Mouse (Mus musculus) right cerebral cortex, postnatal 10 days (tissue): ENCODE results near the gene 4933411K16Rik.

Source experiments
- DNase-seq, 2 experiments: peaks; one replicate each; pipeline ENCODE4 v3.0.0; 2021; ENCODE audit warnings: low spot score in 2 of 2

The 4933411K16Rik gene

GRCm38 (mm10) chr19:42035456-42036248 lies 16.4 kb upstream of the 4933411K16Rik start, which contains the start of gene Ankrd2:
Gene Ankrd2, plus strand, starts transcription at chr19:42036000.
- DNase-seq: peak; percentile 85 to 86

GRCm38 (mm10) chr19:42036357-42036756 lies 15.7 kb upstream of the 4933411K16Rik start:
- DNase-seq: no peak

GRCm38 (mm10) chr19:42037167-42037702 lies 14.8 kb upstream of the 4933411K16Rik start:
- no peak for DNase-seq

GRCm38 (mm10) chr19:42038310-42038709 lies 13.7 kb upstream of the 4933411K16Rik start:
- no peak for DNase-seq

- no peak for DNase-seq
Observed at GRCm38 (mm10) chr19:42043988-42044387, 8.1 kb upstream of the 4933411K16Rik start.

- peak; percentile 78 to 81 for DNase-seq
Observed at GRCm38 (mm10) chr19:42045269-42046102, 6.6 kb upstream of the 4933411K16Rik start, which contains the start of gene Hoga1. Gene Hoga1, plus strand, starts transcription at chr19:42045610.

- no peak for DNase-seq
Observed at GRCm38 (mm10) chr19:42050251-42050650, 1.8 kb upstream of the 4933411K16Rik start.

GRCm38 (mm10) chr19:42051351-42051750 lies 697 bp upstream of the 4933411K16Rik start:
- no peak for DNase-seq

GRCm38 (mm10) chr19:42054255-42054654 lies 2.2 kb downstream of the 4933411K16Rik start:
- no peak for DNase-seq

- DNase-seq: no peak
Observed at GRCm38 (mm10) chr19:42055881-42056280, 3.8 kb downstream of the 4933411K16Rik start.

- no peak for DNase-seq
Observed at GRCm38 (mm10) chr19:42056719-42057409, 4.8 kb downstream of the 4933411K16Rik start.

- no peak for DNase-seq
Observed at GRCm38 (mm10) chr19:42058426-42058825, 6.4 kb downstream of the 4933411K16Rik start.

- no peak for DNase-seq
Observed at GRCm38 (mm10) chr19:42061443-42061842, 9.4 kb downstream of the 4933411K16Rik start.

GRCm38 (mm10) chr19:42068441-42069240 lies 16.6 kb downstream of the 4933411K16Rik start:
- DNase-seq: no peak

- no peak for DNase-seq
Observed at GRCm38 (mm10) chr19:42069241-42069525, 17.1 kb downstream of the 4933411K16Rik start.

GRCm38 (mm10) chr19:42071221-42071620 lies 19.2 kb downstream of the 4933411K16Rik start:
- DNase-seq: no peak

- no peak for DNase-seq
Observed at GRCm38 (mm10) chr19:42071886-42072608, 20.0 kb downstream of the 4933411K16Rik start.

- DNase-seq: no peak
Observed at GRCm38 (mm10) chr19:42072802-42073201, 20.8 kb downstream of the 4933411K16Rik start.

GRCm38 (mm10) chr19:42075051-42075450 lies 23.0 kb downstream of the 4933411K16Rik start:
- no peak for DNase-seq

GRCm38 (mm10) chr19:42075992-42076391 lies 23.9 kb downstream of the 4933411K16Rik start:
- DNase-seq: no peak
